Mouse (Mus musculus) v-Abl transformed pro-B cells (cell line): ENCODE results near the gene Coro2b.
"Not testable (repeated sequence)": the region's sequence is repeated elsewhere in the genome, so short reads cannot be mapped to it uniquely, and the experiment has no call there.

ENCODE experiments used
- in situ Hi-C, 2 experiments: fragments of 400-800 bp; cut with MboI; formaldehyde crosslinking; loops; one replicate each; pipeline ENCODE4 v1.15.1; 2025; ENCODE audit not compliant: unreplicated experiment in 2 of 2

Coro2b gene

GRCm38 (mm10) chr9:62455210-62455969 is 81.5 kb downstream of the Coro2b start:
- in situ Hi-C loops, result no loop called here

GRCm38 (mm10) chr9:62452373-62452993 is 84.4 kb downstream of the Coro2b start:
- in situ Hi-C loops, result no loop called here

DNA sequence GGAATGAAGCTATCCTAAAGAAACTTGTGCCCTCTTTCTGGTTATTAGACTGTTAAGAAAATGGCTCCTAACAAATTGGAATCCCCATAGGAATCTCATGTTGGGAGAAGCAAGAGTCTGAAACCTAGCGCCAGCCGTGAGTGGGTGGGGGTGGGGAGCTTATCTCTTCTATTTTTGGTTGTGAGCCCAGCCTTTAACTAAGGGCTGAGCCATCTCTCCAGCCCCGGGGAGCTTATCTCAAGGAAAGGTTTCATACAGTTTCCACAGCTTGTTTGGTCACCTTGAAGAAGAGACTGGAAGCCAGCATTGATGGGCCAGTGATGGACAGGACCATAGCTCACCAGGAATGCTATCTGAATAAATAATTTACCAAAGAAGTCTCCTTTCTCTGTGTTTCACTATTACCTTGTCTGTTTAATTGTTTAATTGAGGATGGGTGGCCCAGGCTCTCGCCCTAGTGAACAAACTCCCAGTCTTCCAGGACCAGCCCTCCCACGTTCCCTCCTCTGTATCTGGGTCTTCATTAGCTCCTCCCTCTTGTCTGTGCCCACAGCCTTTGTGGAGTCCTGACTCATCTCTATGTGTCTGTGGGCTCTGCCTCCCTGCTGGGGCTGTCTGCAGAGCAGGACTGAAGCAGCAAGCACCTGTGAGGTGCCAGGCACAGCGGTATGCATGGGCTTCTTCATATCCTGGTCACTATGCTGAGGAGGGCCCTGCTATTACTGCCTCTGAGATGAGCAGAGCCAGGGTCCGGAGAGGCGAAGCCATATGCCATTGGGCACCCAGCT is 85.1 kb downstream of the Coro2b start:
- in situ Hi-C loops, result no loop called here

DNA sequence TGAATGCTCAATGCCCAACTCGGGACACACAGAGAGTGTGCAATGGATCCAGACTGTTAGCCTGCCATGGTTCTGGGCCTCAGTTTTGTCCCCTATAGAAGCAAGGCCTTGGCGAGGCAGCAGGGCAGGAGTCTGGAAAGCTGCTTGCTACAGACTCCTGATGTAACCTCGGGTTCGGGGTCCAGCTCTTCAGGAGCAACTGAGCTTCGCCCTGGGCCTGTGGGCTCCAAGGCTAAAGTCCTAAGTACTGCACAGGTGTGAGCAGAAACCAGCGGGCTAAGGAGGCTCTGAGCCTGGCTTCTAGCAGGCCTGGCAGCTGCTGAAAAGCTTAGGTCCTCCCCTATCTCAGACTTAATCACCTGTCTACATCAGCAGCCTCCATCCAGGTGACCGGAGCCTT is 86.0 kb downstream of the Coro2b start:
- in situ Hi-C loops, result no loop called here

DNA sequence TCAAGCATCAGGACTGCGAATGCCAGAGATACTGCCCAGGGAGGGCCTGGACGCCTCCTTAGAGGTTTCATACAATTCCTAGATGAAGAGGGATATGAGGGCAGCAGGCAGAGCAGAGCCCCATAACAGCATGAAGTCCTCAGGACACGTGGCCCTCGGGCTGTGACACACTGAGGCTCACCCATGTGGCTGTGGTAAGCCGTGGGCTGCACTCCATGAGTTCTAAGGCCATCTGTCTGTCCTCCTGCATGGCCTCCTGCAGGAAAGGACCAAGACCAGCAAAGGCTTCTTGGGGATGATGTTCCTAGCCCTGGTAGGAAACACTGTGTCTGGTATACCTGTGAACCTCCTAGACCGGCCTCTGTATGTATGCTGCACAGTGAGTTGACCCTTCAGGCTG is 86.5 kb downstream of the Coro2b start:
- in situ Hi-C loops, result no loop called here

- in situ Hi-C loops, result not testable (repeated sequence)
Measured at GRCm38 (mm10) chr9:62447337-62447736, 89.5 kb downstream of the Coro2b start.

GRCm38 (mm10) chr9:62438755-62439101 is 98.1 kb downstream of the Coro2b start:
- in situ Hi-C loops, result no loop called here

GRCm38 (mm10) chr9:62438085-62438754 is 98.6 kb downstream of the Coro2b start:
- in situ Hi-C loops, result no loop called here

- in situ Hi-C loops, result no loop called here
Measured at GRCm38 (mm10) chr9:62437446-62437845, 99.4 kb downstream of the Coro2b start.

GRCm38 (mm10) chr9:62435613-62436318 is 101.1 kb downstream of the Coro2b start:
- in situ Hi-C loops, result no loop called here

DNA sequence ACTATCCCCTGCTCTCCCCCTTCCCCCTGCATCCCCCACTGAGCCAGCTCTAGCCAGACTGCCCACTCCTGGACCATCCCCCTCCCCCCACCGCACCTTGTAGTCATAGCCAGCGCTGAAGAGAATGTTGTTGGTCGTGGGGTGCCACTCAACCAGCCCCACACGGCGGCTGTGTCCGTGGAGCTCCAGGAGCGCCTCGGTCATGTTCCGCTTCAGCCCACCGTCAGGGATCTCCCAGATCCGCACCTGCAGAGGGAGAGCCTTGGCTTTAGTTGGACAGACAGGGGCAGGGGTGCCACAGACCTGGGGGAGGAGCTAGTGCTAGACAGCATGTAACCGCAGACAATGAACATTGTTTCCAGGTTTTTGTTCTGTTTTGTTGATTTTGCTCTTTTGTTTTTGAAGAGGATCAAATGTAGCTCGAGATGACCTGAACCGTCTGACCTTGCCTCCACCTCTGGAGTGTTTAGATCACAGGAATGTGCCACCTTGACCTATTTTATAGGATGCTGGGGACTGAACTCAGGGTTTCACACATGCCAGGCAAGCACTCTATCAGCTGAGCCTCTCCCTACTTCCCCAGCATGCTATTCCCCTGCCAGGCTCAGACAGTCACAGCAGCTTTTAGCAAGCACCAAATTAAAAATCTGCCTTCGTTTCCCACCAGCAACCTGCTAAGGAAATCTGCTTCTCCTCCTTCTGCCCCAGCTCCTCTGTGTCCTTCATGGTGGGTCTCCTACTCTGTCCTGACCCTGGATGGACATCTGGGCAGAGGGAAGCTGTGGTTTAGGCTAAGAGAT is 104.4 kb downstream of the Coro2b start:
- in situ Hi-C loops, result no loop called here

DNA sequence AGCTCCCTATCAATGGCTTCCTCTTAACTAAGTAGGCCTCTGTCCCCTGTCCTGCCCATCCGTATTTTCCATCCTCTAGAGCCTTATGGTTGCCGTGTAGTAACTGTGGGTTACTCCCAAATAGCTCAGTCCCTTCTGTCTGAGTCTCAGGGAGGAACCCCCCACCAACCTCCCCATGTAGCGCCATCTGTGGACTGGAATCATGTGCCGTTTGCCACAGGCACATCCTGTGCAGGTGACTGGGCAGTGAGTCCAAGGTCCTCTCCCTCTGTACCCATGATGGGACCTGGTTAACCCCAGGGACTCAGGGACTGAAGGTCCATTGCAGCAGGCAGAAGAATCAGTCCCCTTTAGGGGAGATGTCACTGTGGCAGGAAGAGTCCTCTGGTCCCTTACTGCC is 106.1 kb downstream of the Coro2b start:
- in situ Hi-C loops, result no loop called here

GRCm38 (mm10) chr9:62427010-62427409 is 109.8 kb downstream of the Coro2b start:
- in situ Hi-C loops, result no loop called here

DNA sequence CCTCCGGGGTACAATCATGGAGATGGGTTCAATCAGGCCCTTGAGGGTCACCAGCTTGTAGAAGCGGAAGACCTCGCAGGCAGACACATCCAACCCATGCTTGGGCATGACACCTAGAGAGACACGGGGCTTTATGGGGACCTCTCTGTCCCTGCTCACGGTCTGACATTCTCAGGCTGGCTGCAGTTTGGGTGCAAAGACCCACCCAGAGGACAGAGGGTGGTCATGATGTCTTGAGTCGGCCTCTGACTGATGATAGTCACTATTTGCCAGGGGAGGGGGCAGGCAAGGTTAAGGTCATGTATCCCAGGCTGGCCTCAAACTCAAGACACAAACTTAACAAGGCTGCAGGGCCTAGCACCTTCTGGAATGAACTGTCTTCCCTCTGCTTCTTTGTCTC is 110.3 kb downstream of the Coro2b start:
- in situ Hi-C loops, result no loop called here

DNA sequence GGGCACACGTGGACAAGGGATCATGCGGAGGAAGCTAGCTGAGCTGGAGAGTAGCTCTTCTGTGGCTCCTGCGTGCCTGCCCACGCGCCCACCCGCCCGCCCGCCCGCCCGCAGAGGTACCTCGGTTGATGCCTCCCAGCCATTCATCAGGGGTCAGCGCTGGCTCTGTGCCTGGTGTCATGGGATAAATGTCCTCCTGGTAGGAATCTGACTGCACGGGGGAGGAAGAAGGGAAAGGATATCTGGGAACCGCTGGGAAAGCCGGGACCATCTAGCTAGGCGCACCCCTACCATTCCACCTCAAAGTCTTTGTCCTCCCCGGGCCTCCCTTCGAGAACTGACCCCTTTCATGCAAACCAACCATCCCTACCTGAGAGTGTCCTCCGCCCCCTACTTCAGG is 110.8 kb downstream of the Coro2b start:
- in situ Hi-C loops, result no loop called here

DNA sequence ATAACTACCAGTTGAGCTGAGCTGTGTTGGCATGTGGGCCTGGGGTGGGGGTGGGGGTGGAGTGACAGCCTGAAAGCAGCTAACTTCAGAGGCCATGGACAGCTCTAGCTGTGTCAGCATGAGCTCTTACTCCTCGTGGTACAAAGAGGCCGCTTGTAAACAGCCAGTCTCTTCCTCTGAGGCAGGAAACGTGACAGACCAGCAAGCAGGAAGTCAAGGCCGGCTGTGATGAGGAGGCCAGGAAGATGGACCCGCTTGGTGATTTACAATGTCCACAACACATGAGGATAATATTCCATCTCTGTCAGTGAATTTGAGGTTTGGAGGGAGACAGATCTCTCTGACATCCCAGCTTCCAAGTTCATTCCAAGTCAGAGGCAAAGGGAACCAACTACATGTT is 111.6 kb downstream of the Coro2b start:
- in situ Hi-C loops, result no loop called here

DNA sequence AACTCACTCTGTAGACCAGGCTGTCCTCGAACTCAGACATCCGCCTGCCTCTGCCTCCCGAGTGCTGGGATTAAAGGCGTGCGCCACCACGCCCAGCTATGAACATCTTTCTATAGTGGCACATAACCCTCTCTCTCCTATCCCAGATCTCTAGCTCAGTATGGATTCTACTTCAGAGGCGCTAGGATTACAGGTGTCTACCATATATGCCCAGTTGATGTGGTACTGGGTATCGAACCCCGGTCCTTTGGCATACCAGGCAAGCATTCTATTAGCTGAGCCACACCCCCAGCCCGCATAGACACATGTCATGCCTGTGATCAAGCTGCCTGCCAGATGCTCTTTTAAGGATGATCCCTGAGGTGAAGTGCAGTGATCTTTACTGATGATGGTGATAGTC is 113.0 kb downstream of the Coro2b start:
- in situ Hi-C loops, result no loop called here

DNA sequence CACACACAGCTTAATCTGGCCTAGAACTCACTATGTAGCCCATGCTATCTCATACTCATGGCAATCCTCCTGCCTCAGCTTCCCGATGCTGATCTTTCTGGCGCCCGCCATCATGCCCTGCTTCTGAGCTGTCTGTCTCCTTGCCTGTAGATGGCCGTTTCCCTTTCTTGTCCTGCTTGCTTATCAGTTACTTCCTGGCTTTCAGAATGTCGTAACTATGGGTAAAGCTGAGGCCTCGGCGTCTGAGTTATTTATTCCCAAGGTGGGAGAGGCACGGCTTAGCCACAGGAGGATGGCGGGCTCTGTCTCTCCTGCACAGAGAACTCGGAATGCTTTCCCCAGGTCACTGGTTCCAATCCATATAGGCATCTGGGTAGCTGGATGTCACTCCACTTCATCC is 113.9 kb downstream of the Coro2b start:
- in situ Hi-C loops, result no loop called here

DNA sequence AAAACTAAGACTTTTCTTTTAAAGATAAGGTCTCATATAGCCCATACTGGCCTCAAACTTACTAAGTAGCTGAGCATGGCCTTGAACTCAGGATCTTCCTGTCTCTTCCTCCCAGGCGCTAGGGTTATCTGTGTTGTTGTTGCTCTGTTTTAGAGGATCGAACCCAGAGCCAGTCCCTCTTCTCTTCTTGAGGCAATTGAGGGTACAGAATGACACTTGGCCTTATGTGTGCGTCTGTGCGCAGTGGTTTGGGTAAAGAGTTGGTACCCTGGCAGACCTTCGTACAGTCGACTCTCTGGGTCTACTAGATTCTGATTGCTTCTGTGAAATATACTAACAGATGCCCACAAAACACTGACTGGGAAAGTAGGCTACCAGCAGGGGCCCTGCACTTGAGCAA is 114.9 kb downstream of the Coro2b start:
- in situ Hi-C loops, result no loop called here

GRCm38 (mm10) chr9:62421027-62421426 is 115.8 kb downstream of the Coro2b start:
- in situ Hi-C loops, result no loop called here
